Mouse (Mus musculus) urinary bladder, adult 18-20 months (tissue): ENCODE results near the gene Arpc5l.

Experiments used
- DNase-seq, 2 experiments: peaks; one replicate each; pipeline ENCODE4 v3.0.0; 2022; ENCODE audit warnings: low spot score in 2 of 2, mixed read lengths in 2 of 2

Gene Arpc5l

DNA sequence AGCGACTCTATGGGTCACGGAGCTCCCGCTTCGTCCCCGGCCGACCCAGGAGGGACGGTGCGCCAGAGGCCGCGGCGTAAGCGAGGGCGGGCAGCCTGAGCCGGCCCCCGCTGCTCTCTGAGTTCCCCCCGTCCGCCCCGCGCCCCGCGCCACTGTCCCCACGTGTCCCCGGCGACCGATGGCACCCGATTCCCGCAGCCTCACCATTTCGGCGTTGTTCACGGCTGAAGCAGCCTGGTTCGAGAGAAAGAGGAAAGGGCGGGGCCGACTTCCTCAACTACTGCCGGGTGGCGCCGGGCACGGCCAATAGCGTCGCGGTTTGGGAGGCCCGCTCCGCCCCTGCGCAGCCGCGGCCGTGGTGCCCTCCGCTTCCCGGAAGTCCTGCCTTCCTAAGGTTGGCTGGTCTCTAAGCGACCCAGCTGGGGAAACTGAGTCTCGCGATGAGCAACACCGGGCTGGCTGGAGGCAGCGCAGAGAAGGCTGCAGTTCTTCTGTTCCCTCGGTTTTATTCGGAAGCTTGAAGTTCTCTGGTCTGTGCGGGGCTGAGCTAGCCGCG is at the start of gene Arpc5l:
Gene Arpc5l, plus strand, starts transcription at position 469 of the 556 bp plus-strand sequence.
- peak; percentile 85 to 88 for DNase-seq

DNA sequence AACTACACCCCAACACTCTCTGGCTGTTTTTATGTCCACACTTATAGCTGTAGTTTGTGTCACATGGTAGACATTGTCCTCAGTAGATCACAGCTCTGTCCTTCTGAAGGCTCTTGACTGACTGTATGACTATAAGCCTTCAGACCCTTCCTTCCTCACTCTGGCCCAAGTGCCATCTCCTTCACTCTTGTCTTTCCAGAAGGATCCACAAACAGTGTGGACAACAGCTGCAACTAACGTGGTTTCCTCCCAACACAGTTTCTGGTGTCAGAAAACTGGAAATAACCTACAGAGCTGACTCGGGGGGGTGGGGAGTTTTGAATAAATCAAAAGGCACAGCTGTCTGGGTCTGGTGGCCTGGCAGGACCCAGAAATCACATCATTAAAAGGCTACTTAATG is 49.1 kb upstream of the Arpc5l start:
- DNase-seq = no peak

DNA sequence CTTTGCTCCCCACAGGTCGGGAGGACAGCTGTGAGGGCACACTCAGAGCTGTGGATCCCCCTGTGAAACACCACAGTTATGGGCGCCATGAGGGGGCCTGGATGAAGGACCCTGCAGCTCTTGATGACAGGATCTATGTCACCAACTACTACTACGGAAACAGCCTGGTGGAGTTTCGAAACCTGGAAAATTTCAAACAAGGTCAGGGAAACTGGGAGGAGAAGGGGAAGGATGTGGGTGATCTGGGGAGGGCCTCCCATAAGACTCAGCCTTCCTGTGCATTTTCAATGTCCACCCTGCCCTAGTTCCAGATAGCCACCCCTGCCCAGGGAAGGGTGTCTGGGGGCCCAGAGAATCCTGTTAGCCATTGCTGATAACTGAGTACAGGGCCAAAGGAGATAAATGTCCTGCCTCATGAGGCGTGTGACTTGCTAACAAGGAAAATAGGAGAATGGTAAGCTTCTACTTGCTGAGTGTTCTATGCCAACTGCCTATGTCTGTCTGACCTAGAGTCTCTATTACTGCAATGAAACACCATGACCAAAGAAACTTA is 47.4 kb upstream of the Arpc5l start:
- DNase-seq = no peak

DNA sequence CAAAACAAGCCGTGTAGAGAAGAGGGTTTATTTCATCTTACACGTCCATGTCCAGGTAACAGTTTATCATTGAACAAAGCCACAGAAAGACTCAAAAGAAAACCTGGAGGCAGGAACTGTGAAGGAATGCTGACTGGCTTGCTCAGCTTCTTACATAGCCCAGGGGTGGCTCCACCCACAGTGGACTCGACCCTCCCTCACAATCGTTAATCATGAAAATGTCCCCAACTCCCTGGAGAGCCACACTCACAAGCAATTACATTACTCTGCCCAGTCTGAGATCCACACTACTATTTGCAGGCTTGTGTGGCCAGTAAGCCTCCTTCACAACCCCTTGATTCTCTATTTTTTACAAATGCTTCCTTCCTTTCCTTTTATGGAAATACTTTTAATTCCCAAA is 41.0 kb upstream of the Arpc5l start:
- DNase-seq = no peak

DNA sequence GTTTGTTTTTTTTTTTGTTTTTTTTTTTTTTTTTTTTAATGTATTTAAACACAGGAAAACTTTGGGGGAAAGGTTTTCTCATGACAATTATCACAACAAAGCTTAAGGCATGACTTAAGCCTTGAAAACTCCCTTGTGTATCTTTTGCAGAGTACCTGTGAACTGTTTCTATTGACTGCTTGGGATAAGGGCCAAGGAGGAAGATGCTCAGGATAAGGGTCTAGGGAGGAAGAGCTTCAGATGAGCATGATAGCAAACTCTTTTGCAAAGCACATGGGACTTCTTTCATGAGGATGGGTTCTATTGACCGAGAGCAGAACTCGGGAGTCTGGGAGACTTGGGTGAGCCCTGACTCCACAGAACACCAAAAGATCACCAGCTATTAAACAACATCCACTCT is 35.5 kb upstream of the Arpc5l start:
- no peak for DNase-seq

DNA sequence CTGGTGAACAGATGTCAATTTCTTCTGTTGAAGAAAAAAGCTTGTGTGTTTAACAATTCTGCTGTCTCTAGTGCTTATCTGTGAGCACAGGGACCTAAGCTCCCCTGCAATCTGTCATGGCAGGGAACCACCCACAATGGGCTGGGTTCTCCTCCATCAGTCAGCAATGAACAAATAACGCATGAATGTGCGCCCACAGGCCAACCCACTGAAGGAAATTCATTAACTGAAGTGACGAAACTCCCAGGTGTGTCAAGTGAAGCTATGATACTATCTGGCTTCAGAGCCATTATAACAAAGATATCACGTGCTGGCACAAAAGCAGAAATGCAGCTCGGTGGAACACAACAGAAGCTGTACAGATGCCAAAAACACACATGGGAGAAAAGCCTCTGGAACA is 35.1 kb upstream of the Arpc5l start:
- no peak for DNase-seq

DNA sequence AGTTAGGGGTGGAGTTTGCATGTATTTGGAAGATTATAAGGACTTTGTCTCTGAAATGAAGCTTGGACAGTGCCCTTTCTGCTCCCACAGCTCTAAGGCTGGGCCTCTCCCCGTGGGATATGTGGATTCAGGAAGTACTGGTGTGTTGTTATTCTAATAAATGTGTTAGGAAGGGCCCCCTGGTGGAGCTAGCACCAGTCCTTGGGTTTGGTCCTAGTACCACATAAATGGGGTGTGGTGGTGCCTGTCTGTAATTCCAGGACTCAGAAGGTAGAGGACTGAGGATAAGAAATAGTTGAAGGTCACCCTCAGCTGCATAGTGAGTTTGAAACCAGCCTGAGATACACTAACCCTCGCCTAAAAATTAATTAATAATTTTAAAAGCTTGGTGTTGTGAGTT is 31.9 kb upstream of the Arpc5l start:
- DNase-seq = no peak

DNA sequence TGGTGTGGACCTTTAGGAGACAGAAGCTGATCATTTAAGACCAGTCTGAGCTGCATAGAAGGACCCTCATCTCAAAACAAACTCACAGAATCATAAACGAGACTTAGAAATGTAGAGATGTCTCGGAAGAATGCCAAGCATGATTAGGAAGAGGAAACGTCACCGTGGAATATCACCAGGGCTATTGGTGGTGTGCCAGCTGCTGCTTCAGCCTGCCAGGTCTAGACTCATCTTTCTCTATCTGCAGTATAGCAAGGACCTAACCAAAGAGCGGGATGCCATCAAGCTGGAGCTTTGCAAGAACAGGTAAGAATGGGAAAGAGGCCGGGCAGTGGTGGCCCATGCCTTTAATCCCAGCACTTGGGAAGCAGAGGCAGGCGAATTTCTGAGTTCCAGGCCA is 31.4 kb upstream of the Arpc5l start:
- no peak for DNase-seq

DNA sequence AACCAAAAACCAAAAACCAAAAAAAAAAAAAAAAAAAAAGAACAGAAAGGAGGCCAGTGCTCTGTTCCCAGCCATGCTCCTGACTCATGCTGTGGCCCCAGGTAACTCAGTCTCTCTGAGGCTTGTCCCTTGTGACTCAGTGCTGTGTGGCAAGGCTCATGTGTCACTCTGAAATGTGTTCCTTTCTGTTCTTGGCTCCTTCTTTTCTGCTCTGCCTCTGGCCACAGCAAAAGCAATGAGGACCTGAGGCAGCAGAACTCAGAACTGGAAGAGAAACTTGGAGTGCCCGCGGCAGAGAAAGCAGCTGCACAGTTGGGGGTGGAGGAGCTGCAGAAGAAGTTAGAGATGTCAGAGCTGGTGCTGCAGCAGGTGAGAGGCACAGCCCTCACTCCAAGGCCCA is 31.0 kb upstream of the Arpc5l start:
- no peak for DNase-seq

DNA sequence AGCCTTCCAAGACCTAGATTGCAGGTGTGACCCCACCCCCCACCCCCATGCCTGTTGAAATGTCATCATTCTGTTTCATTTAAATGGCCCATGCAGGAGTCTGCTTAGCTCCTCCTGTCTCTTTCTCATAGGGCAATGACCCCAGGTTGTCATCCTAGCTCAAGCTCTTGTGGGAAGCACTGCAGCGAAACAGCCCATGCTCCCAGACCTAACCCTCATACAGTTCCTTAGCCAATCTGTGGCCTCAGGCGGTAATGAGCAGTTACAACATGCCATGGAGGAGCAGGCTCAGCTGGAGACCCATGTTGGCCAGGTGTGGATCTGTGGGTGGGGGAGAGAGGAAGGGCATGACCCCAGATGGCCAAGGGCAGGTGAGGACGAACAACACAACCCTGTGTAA is 30.0 kb upstream of the Arpc5l start:
- DNase-seq = no peak

DNA sequence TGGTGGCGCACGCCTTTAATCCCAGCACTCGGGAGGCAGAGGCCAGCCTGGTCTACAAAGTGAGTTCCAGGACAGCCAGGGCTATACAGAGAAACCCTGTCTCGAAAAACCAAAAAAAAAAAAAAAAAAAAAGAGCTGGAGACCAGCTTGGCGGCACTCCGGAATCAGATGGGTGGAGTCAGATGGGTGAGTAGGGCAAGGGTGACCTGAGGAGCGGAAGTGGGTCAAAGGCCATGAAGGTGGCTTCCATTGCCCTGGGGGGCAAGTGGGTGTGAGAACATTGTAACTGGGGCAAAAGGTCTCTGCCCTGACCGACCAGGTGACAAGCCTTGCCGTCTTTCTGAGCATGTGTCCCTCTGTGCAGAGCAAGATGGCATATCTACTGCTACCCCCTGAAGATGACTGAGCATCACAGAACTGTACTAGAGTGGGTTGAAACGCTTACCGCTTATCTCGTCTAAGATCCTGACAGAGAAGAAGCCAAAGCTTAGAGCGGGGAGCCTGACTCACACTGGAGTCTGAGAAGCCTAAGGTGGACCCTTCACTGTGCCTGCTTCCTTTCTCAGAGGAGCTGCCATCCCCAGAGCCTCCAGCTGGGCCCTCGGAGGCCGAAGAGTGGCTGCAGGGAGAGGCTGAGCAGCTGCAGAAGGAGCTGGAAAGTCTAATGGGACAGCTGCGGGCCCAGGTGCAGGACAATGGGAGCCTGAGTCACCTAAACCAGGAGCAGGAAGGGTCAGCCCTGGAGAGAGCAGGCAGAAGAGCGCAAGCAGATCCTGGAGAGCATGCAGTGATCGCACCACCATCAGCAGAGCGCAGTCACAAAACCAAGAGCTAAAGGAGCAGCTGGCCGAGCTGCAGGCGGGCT is 29.0 kb upstream of the Arpc5l start:
- DNase-seq = no peak

DNA sequence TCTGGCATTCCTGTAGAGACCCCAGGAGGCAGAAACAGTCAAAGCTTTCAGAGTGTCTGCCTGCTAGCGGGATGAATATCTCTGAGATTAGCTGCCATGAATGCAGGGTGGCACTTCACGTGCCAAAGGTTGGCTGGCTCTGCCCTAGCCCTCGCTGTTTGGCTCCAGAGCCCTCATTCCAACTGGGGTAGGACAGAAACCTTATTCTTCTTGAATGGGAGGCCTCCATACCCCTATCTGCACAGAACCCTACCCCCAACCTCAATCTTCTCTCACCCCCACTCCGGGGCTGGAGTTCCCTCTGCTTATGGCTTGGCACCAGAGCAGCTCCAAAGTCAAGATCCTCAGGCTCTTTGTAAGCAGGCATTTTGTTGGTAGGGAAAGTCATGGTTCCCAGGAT is 27.3 kb upstream of the Arpc5l start:
- DNase-seq = no peak

DNA sequence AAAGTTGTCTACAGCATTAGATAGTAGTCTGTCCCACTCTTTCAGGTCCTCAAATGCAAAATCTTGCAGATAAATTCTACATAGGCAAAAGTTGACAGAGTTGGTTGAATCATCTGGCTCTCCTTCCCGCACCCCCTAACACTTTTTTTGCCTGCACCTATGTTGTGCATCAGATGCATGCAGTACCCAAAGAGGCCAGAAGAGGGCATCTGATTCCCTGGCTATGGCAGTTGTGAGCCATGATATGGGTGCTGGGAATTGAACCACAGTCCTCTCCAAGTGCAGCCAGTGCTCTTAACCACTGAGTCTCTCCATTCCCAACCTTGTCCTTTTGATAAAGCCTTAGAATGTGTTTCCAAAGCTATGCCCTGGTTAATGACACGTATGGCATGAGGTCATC is 21.7 kb upstream of the Arpc5l start:
- no peak for DNase-seq

DNA sequence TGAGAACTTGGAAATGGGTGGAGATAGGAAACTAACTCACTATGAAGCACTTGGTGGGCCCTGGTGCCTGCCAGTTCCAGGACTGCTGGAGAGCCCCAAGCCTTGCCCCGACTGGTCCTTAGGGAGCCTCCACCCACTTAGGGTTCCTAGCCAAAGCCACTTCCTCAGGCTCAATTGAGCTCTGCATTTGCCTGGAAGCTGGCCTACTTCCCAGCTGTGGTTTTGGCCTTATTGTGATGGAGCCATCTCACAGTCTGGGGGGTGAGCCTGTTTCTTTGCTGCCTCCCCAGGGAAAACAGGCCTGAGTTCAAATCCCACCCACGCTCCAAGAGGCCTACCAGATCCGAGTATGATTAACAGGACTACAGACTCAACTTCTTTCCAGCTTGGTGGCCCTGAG is 18.6 kb upstream of the Arpc5l start:
- no peak for DNase-seq

DNA sequence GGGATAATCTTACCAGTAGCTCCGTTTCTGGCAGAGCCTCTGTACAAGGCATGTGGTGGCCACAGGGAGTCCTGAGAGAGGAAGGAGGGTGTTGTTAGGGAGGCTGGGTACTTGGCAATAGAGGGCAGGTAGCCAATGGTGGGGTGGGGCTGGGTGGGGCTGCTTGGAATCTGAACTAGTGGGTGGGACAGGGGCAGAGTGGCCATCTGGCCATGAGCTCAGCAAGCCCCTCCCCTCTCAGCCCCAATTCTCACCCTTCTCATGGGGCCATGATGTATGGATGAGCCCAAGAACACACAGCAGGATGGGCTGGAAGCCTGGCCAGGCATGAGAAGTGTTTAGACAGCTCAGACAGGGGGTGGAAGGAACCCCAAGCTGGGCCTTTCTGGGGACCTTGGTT is 17.8 kb upstream of the Arpc5l start:
- no peak for DNase-seq

DNA sequence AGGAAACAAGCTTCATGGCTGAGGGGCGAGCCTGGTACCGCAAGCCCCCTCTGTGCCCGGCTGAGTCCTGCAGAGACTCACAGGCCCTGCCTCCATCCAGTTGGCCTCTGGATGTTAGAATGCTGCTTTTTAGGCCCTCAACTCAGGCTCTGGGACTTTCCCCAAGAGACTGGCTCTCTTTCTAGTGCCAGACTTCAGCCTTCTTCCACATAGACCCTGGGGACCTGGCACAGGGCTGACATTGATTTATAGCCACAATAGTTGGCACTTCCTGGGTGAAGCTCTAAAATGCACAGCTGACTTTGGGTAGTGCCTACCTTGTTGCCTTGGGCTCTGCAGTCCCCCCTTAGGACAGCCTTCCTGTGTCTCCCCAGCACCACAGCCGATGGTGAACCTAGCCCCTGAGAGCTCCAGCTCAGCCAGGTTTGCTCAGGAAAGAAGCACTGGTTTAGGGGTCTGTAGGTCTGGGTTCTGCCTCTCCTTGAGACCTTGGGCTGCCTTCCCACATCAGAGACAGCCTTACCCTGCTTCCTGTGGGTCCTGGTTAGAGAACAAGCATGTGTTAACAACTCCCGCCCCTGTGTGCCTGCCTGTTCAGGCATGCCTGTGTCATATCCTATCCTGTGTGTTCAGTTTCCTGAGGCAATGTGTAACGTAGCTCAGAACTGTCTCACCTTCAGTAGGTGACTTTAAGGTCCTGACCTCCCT is 17.2 kb upstream of the Arpc5l start:
- peak; percentile 49 to 74 for DNase-seq

DNA sequence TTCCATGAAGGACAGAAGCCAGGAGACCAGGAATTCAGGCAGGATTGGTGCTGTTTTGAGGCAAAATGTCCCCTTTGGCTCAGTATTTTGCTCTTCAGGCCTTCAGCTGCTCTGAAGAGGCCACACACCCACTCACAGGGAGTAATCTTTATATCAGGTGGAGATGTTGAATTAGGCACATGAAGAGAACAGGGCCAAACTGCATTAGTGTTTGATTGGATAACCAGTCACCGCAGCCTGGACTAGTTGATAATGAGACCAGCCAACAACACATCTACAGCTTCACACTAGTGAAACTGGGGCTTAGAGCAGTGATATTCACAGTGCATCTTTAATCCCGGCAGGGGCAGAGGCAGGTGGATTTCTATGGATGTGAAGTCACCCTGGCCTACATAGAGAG is 16.2 kb upstream of the Arpc5l start:
- DNase-seq = no peak

DNA sequence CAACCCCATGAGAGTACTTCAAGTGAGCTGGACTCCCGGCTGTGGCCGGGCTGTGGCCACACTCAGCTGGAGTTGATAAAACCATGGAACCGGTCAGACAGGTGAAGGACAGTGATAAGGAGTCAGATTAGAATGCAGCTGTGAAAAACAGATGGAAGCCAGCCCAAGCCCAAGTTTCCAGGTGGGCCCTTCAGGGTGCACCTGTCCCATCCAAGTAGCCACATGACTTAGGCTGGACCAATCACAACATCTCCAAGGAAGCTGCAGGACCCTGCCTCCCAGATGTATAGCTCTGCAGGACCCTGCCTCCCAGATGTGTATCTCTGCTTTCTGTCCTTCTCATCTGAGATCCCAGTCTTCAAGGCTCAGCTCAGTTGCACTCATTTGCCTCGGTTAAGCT is 13.1 kb upstream of the Arpc5l start:
- no peak for DNase-seq

DNA sequence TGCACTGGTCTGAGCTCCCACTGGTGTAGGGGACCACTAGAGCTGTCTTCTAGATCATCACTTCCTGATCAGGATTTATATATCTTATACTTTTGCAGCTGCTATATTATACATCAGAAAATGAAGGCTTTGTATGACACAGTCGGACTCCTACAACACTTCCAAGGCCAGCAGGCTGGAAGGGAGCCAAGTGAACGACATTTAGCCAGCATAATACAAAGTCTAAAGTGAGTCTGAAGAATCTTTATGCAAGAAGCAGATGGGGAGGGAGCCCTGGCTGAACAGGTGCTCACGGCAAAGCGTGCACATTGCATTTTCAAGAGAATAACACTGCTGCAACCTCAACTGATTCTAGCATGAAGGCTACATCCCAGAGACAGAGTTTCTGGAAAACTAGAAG is 12.7 kb upstream of the Arpc5l start:
- no peak for DNase-seq

DNA sequence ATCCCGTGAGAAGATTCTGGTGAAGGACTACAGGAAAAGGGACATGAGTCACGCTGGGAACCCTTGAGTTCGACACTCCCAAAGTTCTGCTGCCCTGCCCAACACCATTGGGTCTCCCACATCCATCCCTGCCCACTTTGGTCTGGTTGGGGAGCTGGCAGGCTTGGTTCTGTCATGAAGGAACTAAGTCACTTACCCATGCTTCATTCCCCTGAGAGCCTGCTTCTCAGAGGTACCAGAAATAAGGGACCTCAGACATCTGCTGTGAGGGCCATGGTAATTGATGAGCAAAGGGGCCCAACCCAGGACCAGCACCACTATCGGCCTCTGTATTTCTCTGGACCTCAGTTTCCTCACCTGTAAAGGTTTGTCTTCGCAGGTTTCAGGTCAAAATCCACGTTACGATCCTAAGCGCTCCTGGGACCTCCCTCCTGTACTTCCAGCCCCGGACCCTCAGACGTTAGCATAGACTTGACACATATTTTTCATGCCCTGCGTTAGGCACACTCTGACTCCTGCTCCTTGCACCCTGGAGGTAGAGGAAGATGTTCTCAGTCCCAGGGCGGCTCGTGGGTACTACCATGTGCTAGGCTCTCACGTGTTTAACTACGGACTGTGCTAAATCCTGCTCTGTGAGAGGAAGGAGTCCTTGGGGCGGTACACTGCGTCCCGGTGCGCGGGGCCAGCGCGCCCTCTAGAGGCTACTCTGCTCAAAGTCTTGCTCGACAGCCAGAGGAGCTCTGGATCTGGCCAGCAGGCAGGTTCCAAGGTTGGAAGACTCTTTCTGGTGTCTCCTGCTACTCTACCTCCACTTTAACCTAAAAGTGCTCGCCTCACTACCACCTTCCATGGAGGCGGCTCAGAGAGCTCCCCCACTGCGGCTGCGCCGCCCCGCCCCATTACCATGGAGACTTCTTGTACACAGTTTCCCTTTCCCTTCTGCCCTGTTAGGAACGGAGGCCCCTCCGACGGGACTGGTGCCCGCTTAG is 7.5 kb upstream of the Arpc5l start, which contains the start of gene Wdr38:
Gene Wdr38, plus strand, starts transcription at position 91 of the 989 bp plus-strand sequence.
- peak; percentile 82 to 91 for DNase-seq

DNA sequence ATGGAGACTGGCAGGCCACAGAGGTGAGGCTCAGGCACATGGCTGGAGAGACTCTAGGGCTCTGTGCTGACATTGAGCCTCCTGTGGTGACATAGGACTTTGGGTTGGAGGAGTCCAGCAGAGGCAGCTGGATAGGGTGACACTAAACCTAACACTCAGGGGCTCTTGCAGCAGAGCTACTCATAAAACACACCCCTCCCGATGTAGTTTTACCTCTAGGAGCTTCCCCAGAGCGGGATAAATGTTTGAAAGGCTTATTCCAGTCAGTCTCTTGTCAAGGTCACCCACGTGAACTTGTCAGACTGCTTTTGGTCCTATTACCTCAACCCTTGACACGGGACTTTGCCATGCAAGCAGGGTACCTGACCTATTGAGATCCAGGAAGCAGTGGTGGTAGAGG is 5.8 kb upstream of the Arpc5l start:
- DNase-seq = no peak
